Mouse (Mus musculus): ENCODE measurements around the gene Gm2056.
"Not testable (repeated sequence)": the region's sequence is repeated elsewhere in the genome, so short reads cannot be mapped to it uniquely, and the experiment has no call there.

DNA sequence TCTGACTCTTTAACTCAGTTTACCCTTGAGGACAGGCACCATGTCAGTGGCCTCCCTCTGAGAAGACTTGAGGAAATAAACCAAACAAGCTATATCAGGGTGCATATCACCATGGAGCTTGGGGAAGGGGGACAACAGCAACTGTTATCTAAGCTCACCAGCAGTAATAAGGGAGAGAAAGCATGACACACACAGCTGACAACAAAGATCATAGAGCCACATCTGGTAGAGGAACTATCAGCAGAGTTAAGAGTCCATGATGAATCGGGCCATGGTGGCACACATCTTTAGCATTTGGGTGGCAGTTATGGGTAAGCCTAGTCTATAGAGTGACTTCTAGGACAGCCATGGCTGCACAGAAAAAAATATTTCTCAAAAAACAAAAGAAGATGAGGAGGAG is 12.9 kb downstream of the Gm2056 start:
- not testable (repeated sequence) for TF ChIP-seq CTCF (IDR thresholded peaks at IDR 0.05; ENCODE audit: low read depth, low read length); POLR2A (IDR thresholded peaks at IDR 0.05; ENCODE audit: extremely low read depth, insufficient read depth, low read length)

Measured in liver, adult 2 months (tissue).